Mouse (Mus musculus): ENCODE measurements around the gene Ngdn.
"Not testable (repeated sequence)": the region's sequence is repeated elsewhere in the genome, so short reads cannot be mapped to it uniquely, and the experiment has no call there.

The Ngdn gene

GRCm38 (mm10) chr14:55029034-55029698 lies 13.9 kb downstream of the Ngdn start:
- DNase-seq (ENCODE audit: low spot score in 2 of 2) = no peak

GRCm38 (mm10) chr14:55032695-55033225 lies 17.5 kb downstream of the Ngdn start:
- no peak for DNase-seq (ENCODE audit: low spot score in 2 of 2)

GRCm38 (mm10) chr14:55043694-55044093 lies 28.4 kb downstream of the Ngdn start:
- DNase-seq (ENCODE audit: low spot score in 2 of 2) = not testable (repeated sequence)

GRCm38 (mm10) chr14:55047971-55048531 lies 32.8 kb downstream of the Ngdn start:
- no peak for DNase-seq (ENCODE audit: low spot score in 2 of 2)

GRCm38 (mm10) chr14:55052496-55052895 lies 37.2 kb downstream of the Ngdn start:
- DNase-seq (ENCODE audit: low spot score in 2 of 2) = peak; percentile 73 to 78

- DNase-seq (ENCODE audit: low spot score in 2 of 2) = no peak
Measured at GRCm38 (mm10) chr14:55053050-55053449, 37.8 kb downstream of the Ngdn start.

GRCm38 (mm10) chr14:55053708-55054190 lies 38.5 kb downstream of the Ngdn start:
- DNase-seq (ENCODE audit: low spot score in 2 of 2) = peak; percentile 76 to 78

- DNase-seq (ENCODE audit: low spot score in 2 of 2) = peak; percentile 38 to 75
Measured at GRCm38 (mm10) chr14:55054191-55054749, 39.0 kb downstream of the Ngdn start.

GRCm38 (mm10) chr14:55055167-55055834 lies 40.0 kb downstream of the Ngdn start:
- DNase-seq (ENCODE audit: low spot score in 2 of 2) = peak; percentile 88 to 93

- DNase-seq (ENCODE audit: low spot score in 2 of 2) = peak in 1 of 2 experiments; percentile 2
Measured at GRCm38 (mm10) chr14:55059009-55059408, 43.8 kb downstream of the Ngdn start.

GRCm38 (mm10) chr14:55059931-55060330 lies 44.7 kb downstream of the Ngdn start:
- no peak for DNase-seq (ENCODE audit: low spot score in 2 of 2)

- no peak for DNase-seq (ENCODE audit: low spot score in 2 of 2)
Measured at GRCm38 (mm10) chr14:55061845-55062244, 46.6 kb downstream of the Ngdn start.

- DNase-seq (ENCODE audit: low spot score in 2 of 2) = peak; percentile 71 to 74
Measured at GRCm38 (mm10) chr14:55062626-55063025, 47.4 kb downstream of the Ngdn start.

- DNase-seq (ENCODE audit: low spot score in 2 of 2) = peak in 1 of 2 experiments; percentile 13
Measured at GRCm38 (mm10) chr14:55063117-55063516, 47.9 kb downstream of the Ngdn start.

GRCm38 (mm10) chr14:55063581-55064381 lies 48.5 kb downstream of the Ngdn start:
- peak; percentile 13 to 38 for DNase-seq (ENCODE audit: low spot score in 2 of 2)

GRCm38 (mm10) chr14:55064481-55065370 lies 49.5 kb downstream of the Ngdn start:
- peak; percentile 15 to 17 for DNase-seq (ENCODE audit: low spot score in 2 of 2)

- DNase-seq (ENCODE audit: low spot score in 2 of 2) = peak in 1 of 2 experiments; percentile 21
Measured at GRCm38 (mm10) chr14:55065391-55065790, 50.1 kb downstream of the Ngdn start.

- DNase-seq (ENCODE audit: low spot score in 2 of 2) = peak; percentile 36 to 38
Measured at GRCm38 (mm10) chr14:55066042-55066441, 50.8 kb downstream of the Ngdn start.

GRCm38 (mm10) chr14:55071756-55072155 lies 56.5 kb downstream of the Ngdn start:
- DNase-seq (ENCODE audit: low spot score in 2 of 2) = no peak
